Mouse (Mus musculus): ENCODE data around the gene Atp8b3. TPM values are rescaled to one million over a fixed set of nuclear protein-coding genes. Genes with fewer than 3 reads are reported as not detected.

The Atp8b3 gene
- polyA plus RNA-seq, 1 experiment, result 0.03 TPM

- Histone ChIP-seq H3K9me3 (ENCODE audit: control insufficient read depth, low read length) (no peaks in the 10 kb centered on the region), H3K4me3 (replicated peaks) (no peak overlapping the region), H3K27me3 (ENCODE audit: control insufficient read depth) (peaks cover 93% of the 10 kb centered on the region), H3K4me1 (ENCODE audit: control insufficient read depth) (peaks cover 26% of the 10 kb centered on the region), H3K36me3 (ENCODE audit: control insufficient read depth) (no peaks in the 10 kb centered on the region)
- TF ChIP-seq TAL1 (IDR thresholded peaks at IDR 0.05; ENCODE audit: low read length) (no peak), GATA1 (IDR thresholded peaks at IDR 0.05; ENCODE audit: low read length) (no peak)
Observed at GRCm38 (mm10) chr10:80510273-80510660, 28.7 kb downstream of the Atp8b3 start.

DNA sequence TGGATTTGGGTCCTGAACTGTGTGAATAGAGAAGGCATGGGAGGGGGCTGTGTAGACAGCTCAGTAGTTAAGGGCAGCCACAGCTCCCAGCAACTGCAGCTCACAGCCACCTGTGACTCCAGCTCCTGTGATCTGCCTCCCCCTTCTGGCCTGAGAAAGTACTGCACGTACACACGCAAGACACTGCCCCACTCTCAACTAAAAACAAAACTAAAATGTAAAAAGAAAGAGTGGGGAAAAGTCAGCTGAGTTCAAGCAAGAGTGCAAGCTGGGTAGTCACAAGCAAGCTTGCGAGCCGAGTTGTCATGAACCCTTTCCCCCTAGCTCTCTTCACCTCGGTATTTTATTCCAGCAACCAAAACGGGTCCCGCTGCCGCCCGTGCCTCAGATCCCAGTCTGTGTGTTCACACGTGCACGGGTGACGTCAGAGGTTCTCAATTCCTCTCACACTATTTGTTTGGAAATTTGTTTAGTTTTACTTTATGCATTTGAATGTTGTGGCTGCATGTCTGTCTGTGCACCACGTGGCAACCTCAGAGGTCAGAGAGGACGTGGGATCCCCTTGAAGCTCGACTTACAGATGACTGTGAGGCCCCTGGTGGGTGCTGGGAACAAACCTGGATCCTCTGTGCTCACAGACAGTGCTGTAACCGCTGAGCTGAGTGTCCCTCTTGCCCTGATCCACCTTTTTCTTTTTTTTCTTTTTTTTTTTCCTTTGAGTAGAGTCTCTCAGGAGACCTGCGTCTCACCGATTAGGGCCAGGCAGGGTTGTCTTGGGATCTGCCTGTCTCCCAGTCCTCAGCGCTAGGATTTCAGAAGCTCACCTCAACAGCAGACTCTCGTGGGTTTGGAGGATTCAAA is 29.3 kb downstream of the Atp8b3 start:
- peaks cover 93% of the 10 kb centered on the region for H3K27me3 ChIP-seq (ENCODE audit: control insufficient read depth)
- peaks cover 26% of the 10 kb centered on the region for H3K4me1 ChIP-seq (ENCODE audit: control insufficient read depth)
- TF ChIP-seq GATA1 (IDR thresholded peaks at IDR 0.05; ENCODE audit: low read length), result no peak
- TF ChIP-seq TAL1 (IDR thresholded peaks at IDR 0.05; ENCODE audit: low read length), result no peak
- H3K4me3 ChIP-seq (replicated peaks), result peak overlapping the region; percentile 49
- H3K36me3 ChIP-seq (ENCODE audit: control insufficient read depth), result no peaks in the 10 kb centered on the region
- H3K9me3 ChIP-seq (ENCODE audit: control insufficient read depth, low read length), result peaks cover 1% of the 10 kb centered on the region; the same call in 1 of the 2 replicates

- Histone ChIP-seq H3K4me1 (ENCODE audit: control insufficient read depth) (peaks cover 26% of the 10 kb centered on the region), H3K4me3 (replicated peaks) (no peak overlapping the region), H3K27me3 (ENCODE audit: control insufficient read depth) (peaks cover 90% of the 10 kb centered on the region), H3K9me3 (ENCODE audit: control insufficient read depth, low read length) (peaks cover 6% of the 10 kb centered on the region; the same call in 1 of the 2 replicates), H3K36me3 (ENCODE audit: control insufficient read depth) (no peaks in the 10 kb centered on the region)
- TF ChIP-seq TAL1 (IDR thresholded peaks at IDR 0.05; ENCODE audit: low read length) (no peak), GATA1 (IDR thresholded peaks at IDR 0.05; ENCODE audit: low read length) (no peak)
Observed at GRCm38 (mm10) chr10:80506222-80506621, 32.7 kb downstream of the Atp8b3 start.

DNA sequence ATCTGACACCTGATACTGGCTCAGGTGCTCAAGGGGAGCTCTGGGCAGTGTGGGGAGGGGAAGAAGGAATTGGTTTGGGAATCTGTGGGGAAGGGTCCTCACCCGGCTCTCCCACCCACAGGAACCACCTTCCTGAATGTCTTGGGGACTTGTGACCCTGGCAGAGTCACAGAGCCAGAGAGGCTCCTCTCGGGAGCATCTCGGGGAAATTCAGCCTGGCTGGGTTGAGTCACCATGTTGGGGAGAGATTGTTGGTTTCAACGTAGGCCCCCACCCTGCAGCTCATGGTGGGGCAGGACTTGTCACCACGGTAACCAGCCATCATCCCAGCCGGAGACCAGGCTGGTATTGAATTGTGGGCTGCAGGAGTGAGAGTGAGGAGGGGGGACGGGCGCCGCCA is 34.2 kb downstream of the Atp8b3 start:
- H3K36me3 ChIP-seq (ENCODE audit: control insufficient read depth), result no peaks in the 10 kb centered on the region
- H3K27me3 ChIP-seq (ENCODE audit: control insufficient read depth), result peaks cover 90% of the 10 kb centered on the region
- TF ChIP-seq TAL1 (IDR thresholded peaks at IDR 0.05; ENCODE audit: low read length) (no peak), GATA1 (IDR thresholded peaks at IDR 0.05; ENCODE audit: low read length) (no peak)
- H3K4me3 ChIP-seq (replicated peaks), result no peak overlapping the region
- peaks cover 6% of the 10 kb centered on the region; the same call in 1 of the 2 replicates for H3K9me3 ChIP-seq (ENCODE audit: control insufficient read depth, low read length)
- peaks cover 19% of the 10 kb centered on the region for H3K4me1 ChIP-seq (ENCODE audit: control insufficient read depth)

GRCm38 (mm10) chr10:80503599-80504220 is 35.2 kb downstream of the Atp8b3 start:
- H3K9me3 ChIP-seq (ENCODE audit: control insufficient read depth, low read length), result peaks cover 6% of the 10 kb centered on the region; the same call in 1 of the 2 replicates
- H3K27me3 ChIP-seq (ENCODE audit: control insufficient read depth), result peaks cover 90% of the 10 kb centered on the region
- TF ChIP-seq GATA1 (IDR thresholded peaks at IDR 0.05; ENCODE audit: low read length) (no peak), TAL1 (IDR thresholded peaks at IDR 0.05; ENCODE audit: low read length) (no peak)
- H3K4me1 ChIP-seq (ENCODE audit: control insufficient read depth), result peaks cover 13% of the 10 kb centered on the region
- H3K4me3 ChIP-seq (replicated peaks), result no peak overlapping the region
- no peaks in the 10 kb centered on the region for H3K36me3 ChIP-seq (ENCODE audit: control insufficient read depth)

GRCm38 (mm10) chr10:80502819-80503314 is 36.1 kb downstream of the Atp8b3 start:
- H3K9me3 ChIP-seq (ENCODE audit: control insufficient read depth, low read length), result peaks cover 6% of the 10 kb centered on the region; the same call in 1 of the 2 replicates
- H3K27me3 ChIP-seq (ENCODE audit: control insufficient read depth), result peaks cover 94% of the 10 kb centered on the region
- peaks cover 11% of the 10 kb centered on the region for H3K4me1 ChIP-seq (ENCODE audit: control insufficient read depth)
- H3K36me3 ChIP-seq (ENCODE audit: control insufficient read depth), result no peaks in the 10 kb centered on the region
- no peak for TF ChIP-seq GATA1 (IDR thresholded peaks at IDR 0.05; ENCODE audit: low read length)
- no peak for TF ChIP-seq TAL1 (IDR thresholded peaks at IDR 0.05; ENCODE audit: low read length)
- H3K4me3 ChIP-seq (replicated peaks), result no peak overlapping the region

DNA sequence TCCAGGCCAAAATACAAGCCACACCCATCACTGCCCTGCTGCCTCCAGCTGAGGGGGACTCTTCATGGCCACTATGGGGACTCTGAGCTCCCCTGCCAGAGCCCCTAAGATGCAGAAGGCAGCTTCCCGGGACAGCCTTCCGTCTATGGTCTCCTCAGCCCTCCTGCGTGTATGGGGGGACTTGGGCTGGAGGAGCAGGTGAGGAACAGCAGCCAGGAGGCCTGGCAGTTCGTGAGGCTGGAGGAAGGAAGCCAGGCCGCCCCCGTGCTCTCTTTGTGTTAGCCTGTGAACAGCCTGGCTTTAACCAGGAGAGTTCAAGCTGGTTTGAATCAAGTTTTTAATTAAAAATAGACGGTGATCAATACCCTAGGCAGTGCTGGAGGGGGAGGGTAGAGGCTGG is 36.6 kb downstream of the Atp8b3 start:
- peaks cover 6% of the 10 kb centered on the region; the same call in 1 of the 2 replicates for H3K9me3 ChIP-seq (ENCODE audit: control insufficient read depth, low read length)
- peaks cover 5% of the 10 kb centered on the region for H3K4me1 ChIP-seq (ENCODE audit: control insufficient read depth)
- H3K4me3 ChIP-seq (replicated peaks), result no peak overlapping the region
- TF ChIP-seq TAL1 (IDR thresholded peaks at IDR 0.05; ENCODE audit: low read length), result no peak
- TF ChIP-seq GATA1 (IDR thresholded peaks at IDR 0.05; ENCODE audit: low read length), result no peak
- H3K27me3 ChIP-seq (ENCODE audit: control insufficient read depth), result peaks cover 95% of the 10 kb centered on the region
- H3K36me3 ChIP-seq (ENCODE audit: control insufficient read depth), result no peaks in the 10 kb centered on the region

DNA sequence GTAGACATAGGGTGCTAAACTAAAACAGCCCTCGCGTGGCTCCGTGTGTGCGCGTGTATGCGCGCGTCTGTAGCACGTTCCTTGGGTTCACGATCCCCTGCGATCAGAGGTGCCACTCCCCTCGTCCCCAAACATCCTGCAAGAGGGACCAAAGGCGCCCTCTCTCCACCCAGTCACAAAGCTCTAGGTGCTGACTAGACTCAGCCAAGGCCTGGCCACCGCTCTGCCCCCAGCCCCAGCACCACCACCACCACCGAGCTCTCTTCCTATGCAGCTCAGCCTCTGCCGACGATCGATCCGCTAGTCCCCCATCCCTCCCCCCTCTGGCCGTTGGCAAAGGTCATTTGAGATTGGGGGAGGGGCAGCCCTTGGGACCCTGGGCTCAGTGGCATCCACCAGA is 42.5 kb downstream of the Atp8b3 start:
- peaks cover 7% of the 10 kb centered on the region for H3K4me1 ChIP-seq (ENCODE audit: control insufficient read depth)
- no peaks in the 10 kb centered on the region for H3K36me3 ChIP-seq (ENCODE audit: control insufficient read depth)
- peaks cover 100% of the 10 kb centered on the region for H3K27me3 ChIP-seq (ENCODE audit: control insufficient read depth)
- TF ChIP-seq TAL1 (IDR thresholded peaks at IDR 0.05; ENCODE audit: low read length) (no peak), GATA1 (IDR thresholded peaks at IDR 0.05; ENCODE audit: low read length) (no peak)
- H3K4me3 ChIP-seq (replicated peaks), result no peak overlapping the region
- peaks cover 15% of the 10 kb centered on the region; the same call in 1 of the 2 replicates for H3K9me3 ChIP-seq (ENCODE audit: control insufficient read depth, low read length)

DNA sequence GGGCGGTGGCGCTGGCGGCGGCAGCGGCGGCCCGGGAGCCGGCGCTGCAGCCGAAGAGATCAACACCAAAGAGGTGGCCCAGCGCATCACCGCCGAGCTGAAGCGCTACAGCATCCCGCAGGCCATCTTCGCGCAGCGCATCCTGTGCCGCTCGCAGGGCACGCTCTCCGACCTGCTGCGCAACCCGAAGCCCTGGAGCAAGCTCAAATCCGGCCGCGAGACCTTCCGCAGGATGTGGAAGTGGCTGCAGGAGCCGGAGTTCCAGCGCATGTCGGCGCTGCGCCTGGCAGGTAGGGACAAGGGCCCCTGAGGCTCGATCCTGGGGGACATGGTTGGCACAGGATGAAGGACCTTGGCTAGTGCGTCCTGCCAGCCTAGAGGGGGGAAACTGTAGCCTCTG is 43.0 kb downstream of the Atp8b3 start:
- peaks cover 100% of the 10 kb centered on the region for H3K27me3 ChIP-seq (ENCODE audit: control insufficient read depth)
- peaks cover 19% of the 10 kb centered on the region; the same call in 1 of the 2 replicates for H3K9me3 ChIP-seq (ENCODE audit: control insufficient read depth, low read length)
- TF ChIP-seq TAL1 (IDR thresholded peaks at IDR 0.05; ENCODE audit: low read length) (no peak), GATA1 (IDR thresholded peaks at IDR 0.05; ENCODE audit: low read length) (no peak)
- no peaks in the 10 kb centered on the region for H3K36me3 ChIP-seq (ENCODE audit: control insufficient read depth)
- H3K4me3 ChIP-seq (replicated peaks), result no peak overlapping the region
- H3K4me1 ChIP-seq (ENCODE audit: control insufficient read depth), result peaks cover 7% of the 10 kb centered on the region

Data from erythroblast, embryonic 14.5 days (primary cell).